Mouse (Mus musculus): ENCODE data around the gene Ubr3.
A peak's percentile ranks its signal among the peaks of the same experiment; 100 is the strongest.
"Not testable (repeated sequence)": the region's sequence is repeated elsewhere in the genome, so short reads cannot be mapped to it uniquely, and the experiment has no call there.

Gene Ubr3

GRCm38 (mm10) chr2:69897039-69897617 lies at the start of gene Ubr3:
Ubr3 (plus strand) TSS chr2:69897246.
- DNase-seq, result peak; percentile 95 to 96

- DNase-seq, result no peak
Measured at GRCm38 (mm10) chr2:69849215-69849614, 47.8 kb upstream of the Ubr3 start.

GRCm38 (mm10) chr2:69851427-69852058 lies 45.5 kb upstream of the Ubr3 start:
- no peak for DNase-seq

- no peak for DNase-seq
Measured at GRCm38 (mm10) chr2:69856392-69856791, 40.7 kb upstream of the Ubr3 start.

GRCm38 (mm10) chr2:69857882-69858281 lies 39.2 kb upstream of the Ubr3 start:
- DNase-seq, result no peak

GRCm38 (mm10) chr2:69860972-69861452 lies 36.0 kb upstream of the Ubr3 start:
- DNase-seq, result peak; percentile 29 to 43

GRCm38 (mm10) chr2:69861485-69862091 lies 35.5 kb upstream of the Ubr3 start, which contains the start of gene Ssb:
Ssb (plus strand) TSS chr2:69861562.
- peak; percentile 87 to 89 for DNase-seq

GRCm38 (mm10) chr2:69862117-69862657 lies 34.9 kb upstream of the Ubr3 start:
- DNase-seq, result no peak

- DNase-seq, result no peak
Measured at GRCm38 (mm10) chr2:69883990-69884391, 13.1 kb upstream of the Ubr3 start.

GRCm38 (mm10) chr2:69884581-69884980 lies 12.5 kb upstream of the Ubr3 start:
- DNase-seq, result no peak

- no peak for DNase-seq
Measured at GRCm38 (mm10) chr2:69885050-69885449, 12.0 kb upstream of the Ubr3 start.

GRCm38 (mm10) chr2:69885451-69886305 lies 11.4 kb upstream of the Ubr3 start, which contains the start of gene Mettl5:
Mettl5 (minus strand) TSS chr2:69885615.
- peak; percentile 79 to 80 for DNase-seq

- no peak for DNase-seq
Measured at GRCm38 (mm10) chr2:69888957-69889356, 8.1 kb upstream of the Ubr3 start.

- no peak for DNase-seq
Measured at GRCm38 (mm10) chr2:69890843-69891242, 6.2 kb upstream of the Ubr3 start.

- DNase-seq, result no peak
Measured at GRCm38 (mm10) chr2:69893145-69893544, 3.9 kb upstream of the Ubr3 start.

- DNase-seq, result no peak
Measured at GRCm38 (mm10) chr2:69893891-69894290, 3.2 kb upstream of the Ubr3 start.

- no peak for DNase-seq
Measured at GRCm38 (mm10) chr2:69895502-69896223, 1.4 kb upstream of the Ubr3 start.

- no peak for DNase-seq
Measured at GRCm38 (mm10) chr2:69896224-69896581, 843 bp upstream of the Ubr3 start.

- peak; percentile 40 to 44 for DNase-seq
Measured at GRCm38 (mm10) chr2:69897618-69898575, 851 bp downstream of the Ubr3 start.

- DNase-seq, result no peak
Measured at GRCm38 (mm10) chr2:69903541-69903940, 6.5 kb downstream of the Ubr3 start.

GRCm38 (mm10) chr2:69907394-69907793 lies 10.3 kb downstream of the Ubr3 start:
- DNase-seq, result not testable (repeated sequence)

All from thymus, adult 18-20 months (tissue).